Mouse (Mus musculus) spleen, adult 12 weeks (tissue): ENCODE measurements around the gene Pigu.
A peak's percentile ranks its signal among the peaks of the same experiment; 100 is the strongest.

Experiments used
- DNase-seq: peaks from one replicate; pipeline ENCODE4 v3.0.0; 2022; ENCODE audit warnings: low spot score

Pigu gene

GRCm38 (mm10) chr2:155236362-155236992 lies 120.8 kb downstream of the Pigu start, which contains the start of gene Dynlrb1:
TSS of gene Dynlrb1 (plus strand) at chr2:155236533.
- DNase-seq: peak; percentile 90

DNA sequence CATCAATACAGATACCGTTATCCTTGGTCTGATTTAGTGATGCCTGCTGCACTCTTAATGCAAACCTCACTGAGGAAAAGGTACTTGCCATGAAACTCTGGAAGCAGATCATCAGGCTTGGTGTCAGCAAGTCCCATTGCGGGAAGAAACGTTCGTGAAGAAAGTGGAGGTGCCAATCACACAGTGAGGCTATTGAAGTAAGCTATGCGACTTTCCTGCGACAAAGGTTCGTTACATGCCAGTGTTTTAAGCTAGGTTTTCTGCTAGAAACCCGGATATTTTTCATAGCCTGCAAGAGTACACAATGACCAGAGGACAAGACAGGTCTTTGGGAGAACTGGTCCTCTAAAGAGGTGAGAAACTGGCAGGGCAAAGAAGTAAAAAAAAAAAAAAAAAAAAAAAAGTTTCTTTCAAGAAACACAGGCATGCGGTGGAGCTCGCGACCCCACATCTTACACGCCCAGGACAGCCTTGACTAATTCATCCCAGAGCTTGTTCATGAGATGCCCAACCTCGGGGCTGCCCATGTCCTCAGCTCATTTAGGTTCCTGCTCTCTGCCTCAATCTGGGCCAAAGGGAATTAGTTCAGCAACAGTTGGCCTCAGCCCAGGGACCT lies 121.4 kb downstream of the Pigu start:
- no peak for DNase-seq
